Mouse (Mus musculus) MEL (cell line): ENCODE measurements around the gene Slc5a10.

Experiments
- BHLHE40 ChIP-seq: IDR thresholded peaks from 2 replicates; pipeline ENCODE4 v1.6.1; 2012; ENCODE audit warnings: low read depth, mild to moderate bottlenecking, inconsistent platforms, low read length, improper control_type of control experiment, borderline replicate concordance
- CHD2 ChIP-seq: IDR thresholded peaks from 2 replicates; pipeline ENCODE4 v1.6.1; 2011; ENCODE audit warnings: low read length, improper control_type of control experiment
- CTCF ChIP-seq, 3 experiments: IDR thresholded peaks in 2 of 3; conservative IDR thresholded peaks in 1 of 3; 2 replicates each; pipeline ENCODE4 v1.5.1; 2011 to 2012; ENCODE audit warnings: low read length in 3 of 3, low read depth in 2 of 3, mild to moderate bottlenecking in 2 of 3, improper control_type of control experiment in 1 of 3, inconsistent platforms in 1 of 3, mixed read lengths in 1 of 3, moderate library complexity in 1 of 3; ENCODE audit not compliant: control insufficient read depth in 1 of 3, insufficient read depth in 1 of 3, poor library complexity in 1 of 3, severe bottlenecking in 1 of 3
- GATA1 ChIP-seq: IDR thresholded peaks from 2 replicates; pipeline ENCODE4 v1.6.1; 2011; ENCODE audit warnings: low read depth, low read length, improper control_type of control experiment
- MAFK ChIP-seq: IDR thresholded peaks from 2 replicates; pipeline ENCODE4 v1.6.1; 2011; ENCODE audit warnings: low read depth, mild to moderate bottlenecking, low read length, improper control_type of control experiment, borderline replicate concordance
- NRF1 ChIP-seq: IDR thresholded peaks from 2 replicates; pipeline ENCODE4 v1.6.1; 2014; ENCODE audit warnings: low read depth, mild to moderate bottlenecking, inconsistent platforms, low read length, improper control_type of control experiment, moderate library complexity; ENCODE audit not compliant: poor library complexity, insufficient read depth, severe bottlenecking
- POLR2AphosphoS2 ChIP-seq: IDR thresholded peaks from 2 replicates; pipeline ENCODE4 v1.6.1; 2011; ENCODE audit warnings: low read length, improper control_type of control experiment
- TAL1 ChIP-seq: IDR thresholded peaks from 2 replicates; pipeline ENCODE4 v1.6.1; 2012; ENCODE audit warnings: mild to moderate bottlenecking, inconsistent platforms, low read length, moderate library complexity, mixed read lengths
- USF2 ChIP-seq, 2 experiments: IDR thresholded peaks; 2 replicates each; pipeline ENCODE4 v1.6.1; 2011 to 2012; ENCODE audit warnings: improper control_type of control experiment in 2 of 2, low read length in 2 of 2, borderline replicate concordance in 1 of 2, inconsistent platforms in 1 of 2, low read depth in 1 of 2, mild to moderate bottlenecking in 1 of 2; ENCODE audit not compliant: insufficient read depth in 1 of 2

GRCm38 (mm10) chr11:61701696-61702095 is 18.9 kb downstream of the Slc5a10 start:
- TF ChIP-seq USF2 (IDR thresholded peaks at IDR 0.05; ENCODE audit: borderline replicate concordance in 1 of 2, insufficient read depth in 1 of 2, low read depth in 1 of 2, low read length in 2 of 2) (no peak), CHD2 (no peak), TAL1 (no peak), NRF1 (no peak), POLR2AphosphoS2 (no peak), MAFK (no peak), CTCF (IDR thresholded peaks at IDR 0.05 in 2 of 3, conservative IDR thresholded peaks at IDR 0.05 in 1 of 3; ENCODE audit: control insufficient read depth in 1 of 3, insufficient read depth in 1 of 3, low read depth in 2 of 3, low read length in 3 of 3, poor library complexity in 1 of 3, severe bottlenecking in 1 of 3) (no peak), GATA1 (no peak), BHLHE40 (no peak)
